Mouse (Mus musculus) megakaryocyte, embryonic 14.5 days (primary cell): Measurements from ENCODE around the gene Psmb10.

Experiments used
- FLI1 ChIP-seq: IDR thresholded peaks from 2 replicates; pipeline ENCODE4 v1.6.1; 2012; ENCODE audit warnings: low read length, inconsistent platforms, mixed read lengths
- GATA1 ChIP-seq: IDR thresholded peaks from 3 replicates; pipeline ENCODE4 v1.6.1; 2012; ENCODE audit warnings: mixed read lengths, low read length, inconsistent platforms, borderline replicate concordance

DNA sequence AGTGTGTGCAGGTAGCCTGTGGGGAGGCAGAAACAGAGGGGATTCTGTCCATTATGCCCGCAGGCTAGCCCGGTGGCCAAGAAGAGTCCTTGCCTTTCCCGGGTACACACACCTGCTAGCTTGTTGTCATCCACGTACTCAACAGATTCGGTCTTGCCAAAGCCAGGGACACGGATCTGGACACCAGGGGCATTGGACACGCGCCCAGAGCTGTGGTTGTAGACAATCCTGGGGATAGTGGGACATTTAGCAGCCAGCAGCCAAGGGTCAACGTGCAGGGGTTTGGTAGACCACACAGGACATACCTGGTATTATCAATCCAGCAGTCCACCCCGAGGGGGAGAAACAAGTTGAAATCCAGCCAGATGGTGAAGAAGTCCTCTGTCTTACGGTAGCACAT is 3.8 kb upstream of the Psmb10 start:
- TF ChIP-seq FLI1 (no peak), GATA1 (no peak)
